Mouse (Mus musculus): ENCODE results near the gene Tnrc6b. TPM values are rescaled to one million over a fixed set of nuclear protein-coding genes. Genes with fewer than 3 reads are reported as not detected.
A peak's percentile ranks its signal among the peaks of the same experiment; 100 is the strongest.

Tnrc6b gene
- total RNA-seq, 1 experiment from 2014 or later, result 55.7 TPM

GRCm38 (mm10) chr15:80969371-80969770 is 258.3 kb downstream of the Tnrc6b start:
- no peak for DNase-seq

GRCm38 (mm10) chr15:80974311-80974710 is 263.2 kb downstream of the Tnrc6b start:
- DNase-seq, result no peak

DNA sequence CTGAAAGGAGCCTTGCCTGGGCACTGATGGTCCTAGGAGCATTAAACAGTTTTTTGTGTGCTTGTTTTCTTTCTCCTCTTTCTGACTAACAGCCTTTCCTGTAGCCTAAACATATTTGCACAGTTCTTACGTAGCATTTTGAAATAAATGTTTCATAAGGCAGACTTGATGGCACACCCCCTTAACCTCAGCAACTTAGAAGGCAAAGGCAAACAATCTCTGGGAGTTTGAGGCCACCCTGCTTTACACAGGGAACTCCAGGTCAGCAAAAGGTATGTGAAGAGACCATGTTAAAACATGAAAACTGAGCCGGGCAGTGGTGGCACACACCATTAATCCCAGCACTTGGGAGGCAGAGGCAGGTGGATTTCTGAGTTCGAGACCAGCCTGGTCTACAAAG is 264.6 kb downstream of the Tnrc6b start:
- DNase-seq, result no peak

DNA sequence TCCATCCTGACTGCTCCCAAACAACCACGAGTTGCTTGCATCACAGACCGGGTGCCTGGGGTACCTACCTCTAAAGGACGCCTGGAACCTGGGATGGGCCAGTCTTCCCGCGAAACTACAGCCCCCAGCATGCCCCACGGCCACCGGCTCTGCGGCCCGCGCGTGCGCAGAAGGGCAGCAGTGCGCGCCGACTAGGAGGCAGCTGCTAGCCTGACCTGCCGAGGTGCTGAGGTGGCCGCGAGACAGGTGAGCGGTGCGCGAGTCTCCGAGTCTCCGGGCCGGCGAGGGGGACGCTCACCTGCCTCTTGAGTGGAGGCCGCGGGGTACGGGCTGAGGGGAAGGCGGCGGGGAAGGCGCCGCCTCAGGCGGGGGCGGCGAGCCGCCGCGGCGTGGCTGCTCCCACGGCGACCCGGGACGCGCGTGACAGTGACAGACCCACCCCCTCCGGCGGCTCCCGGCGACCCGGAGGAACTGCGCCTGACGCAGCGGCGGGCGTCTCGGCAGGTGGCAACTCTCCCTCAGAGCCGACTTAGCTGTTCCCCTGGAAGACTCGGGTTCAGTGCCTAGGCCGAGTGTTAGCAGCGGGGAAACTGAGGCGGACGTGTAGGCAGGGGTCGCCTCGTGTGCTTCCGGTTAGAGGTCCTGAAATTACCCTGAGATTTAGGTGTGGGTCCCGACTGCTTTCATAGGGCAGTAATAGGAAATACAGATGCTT is 266.7 kb downstream of the Tnrc6b start, which contains the start of gene Sgsm3:
Gene Sgsm3, plus strand, starts transcription at position 146 of the 715 bp plus-strand sequence.
- peak; percentile 91 for DNase-seq

DNA sequence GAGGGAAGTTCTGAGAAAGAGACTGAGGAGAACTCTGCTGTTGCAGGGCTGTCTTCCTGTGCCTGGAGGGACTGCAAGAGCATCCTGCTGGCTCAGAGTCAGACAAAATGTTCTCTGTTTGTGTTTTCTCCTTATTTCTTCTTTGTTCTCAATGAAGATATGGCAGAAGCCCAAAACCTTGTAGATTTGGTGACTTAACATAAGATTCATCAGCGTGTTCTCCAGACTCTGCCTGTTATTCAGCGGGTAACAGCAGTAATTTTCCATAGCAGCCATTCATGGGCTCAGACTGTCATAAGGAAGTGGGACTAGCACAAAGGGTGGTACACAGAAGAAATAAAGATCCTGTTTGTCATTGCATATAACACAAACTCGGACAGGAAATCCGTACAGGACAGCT is 268.5 kb downstream of the Tnrc6b start:
- DNase-seq, result no peak

GRCm38 (mm10) chr15:80981176-80981575 is 270.1 kb downstream of the Tnrc6b start:
- no peak for DNase-seq

DNA sequence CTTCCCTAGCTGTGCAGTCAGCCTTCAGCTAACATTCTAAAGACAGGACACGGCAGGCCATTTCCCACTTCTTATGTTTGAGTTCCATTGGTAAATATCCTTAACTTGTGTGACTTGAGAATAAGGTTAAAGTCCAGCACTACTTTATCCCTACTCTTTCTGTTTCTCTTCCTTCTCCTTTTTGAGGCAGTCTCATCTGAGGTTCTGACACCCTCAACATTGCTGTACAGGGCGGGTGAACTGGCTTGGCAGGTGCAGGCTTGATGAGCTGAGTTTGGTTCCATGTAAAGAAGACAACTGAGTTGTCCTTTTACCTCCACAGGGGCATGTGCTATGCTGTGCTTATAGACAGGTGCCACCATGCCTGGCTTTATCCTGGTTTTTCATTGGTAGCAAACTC is 272.2 kb downstream of the Tnrc6b start:
- DNase-seq, result no peak

DNA sequence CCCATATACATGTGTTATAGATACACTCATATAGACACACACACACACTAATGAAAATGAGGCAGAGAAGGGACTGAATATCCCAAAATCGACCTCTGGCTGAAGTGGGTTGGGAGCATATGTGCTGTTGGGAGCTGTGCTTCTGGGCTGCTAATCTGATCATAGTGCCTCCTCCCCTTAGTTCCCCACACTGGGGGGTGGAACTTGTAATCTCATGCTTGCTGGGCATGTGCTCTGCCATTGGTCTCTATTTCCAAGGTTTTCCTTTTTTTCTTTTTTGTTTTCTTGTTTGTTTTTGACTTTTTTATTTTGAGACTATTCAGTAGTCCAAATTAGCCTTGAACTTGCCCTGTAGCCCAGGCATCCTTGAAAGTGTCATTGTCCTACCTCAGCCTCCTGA is 277.2 kb downstream of the Tnrc6b start:
- DNase-seq, result no peak

- no peak for DNase-seq
Measured at GRCm38 (mm10) chr15:80989712-80990111, 278.6 kb downstream of the Tnrc6b start.

Small RNA genes within 50 kb of the gene (microRNA-seq; reads per million reads assigned to microRNA genes)
- 22.1 to 30.3 reads per million in 2 experiments for gene Mir5113

Other genes starting within 250 kb of the Tnrc6b start
- gene Enthd1, start 146.2 kb upstream of the Tnrc6b start, total RNA-seq (2021), result not detected in 2 replicates
- 3.0 and 14.8 TPM in 2 replicates for gene Grap2, start 138.7 kb upstream of the Tnrc6b start, total RNA-seq (2021)
- gene Fam83f, start 39.5 kb upstream of the Tnrc6b start, total RNA-seq (2021), result 0.79 and 0.96 TPM in 2 replicates
- 47.7 and 50.5 TPM in 2 replicates for gene Adsl, start 237.2 kb downstream of the Tnrc6b start, total RNA-seq (2021)

Data from adrenal gland, postnatal 14 days (tissue).